Mouse (Mus musculus) kidney, postnatal 10 days (tissue): ENCODE measurements around the gene Lhb.
"Not testable (repeated sequence)": the region's sequence is repeated elsewhere in the genome, so short reads cannot be mapped to it uniquely, and the experiment has no call there.

Source experiments
- DNase-seq: peaks from one replicate; pipeline ENCODE4 v3.0.0; 2021; ENCODE audit warnings: mixed read lengths

Lhb gene

GRCm38 (mm10) chr7:45420615-45420919 lies at the start of gene Lhb:
TSS of gene Lhb (plus strand) at chr7:45420820.
- DNase-seq, result no peak

- DNase-seq, result no peak
Measured at GRCm38 (mm10) chr7:45372371-45372770, 48.2 kb upstream of the Lhb start.

- DNase-seq, result no peak
Measured at GRCm38 (mm10) chr7:45374620-45375019, 46.0 kb upstream of the Lhb start.

GRCm38 (mm10) chr7:45376057-45376456 lies 44.6 kb upstream of the Lhb start:
- no peak for DNase-seq

- DNase-seq, result no peak
Measured at GRCm38 (mm10) chr7:45386077-45386476, 34.5 kb upstream of the Lhb start.

GRCm38 (mm10) chr7:45395129-45395541 lies 25.5 kb upstream of the Lhb start:
- no peak for DNase-seq

GRCm38 (mm10) chr7:45395578-45396336 lies 24.9 kb upstream of the Lhb start, which contains the start of gene Snrnp70:
TSS of gene Snrnp70 (minus strand) at chr7:45395742.
- peak; percentile 100 for DNase-seq

- not testable (repeated sequence) for DNase-seq
Measured at GRCm38 (mm10) chr7:45396337-45396775, 24.3 kb upstream of the Lhb start.

- no peak for DNase-seq
Measured at GRCm38 (mm10) chr7:45396787-45397186, 23.8 kb upstream of the Lhb start.

- DNase-seq, result no peak
Measured at GRCm38 (mm10) chr7:45401521-45402085, 19.0 kb upstream of the Lhb start.

GRCm38 (mm10) chr7:45403532-45404261 lies 16.9 kb upstream of the Lhb start:
- peak; percentile 85 for DNase-seq

GRCm38 (mm10) chr7:45405091-45406075 lies 15.2 kb upstream of the Lhb start, which contains the start of gene Kcna7:
TSS of gene Kcna7 (plus strand) at chr7:45405653.
- peak; percentile 87 for DNase-seq

- DNase-seq, result peak; percentile 57
Measured at GRCm38 (mm10) chr7:45406157-45407156, 14.2 kb upstream of the Lhb start.

GRCm38 (mm10) chr7:45407836-45408235 lies 12.8 kb upstream of the Lhb start:
- no peak for DNase-seq

- DNase-seq, result no peak
Measured at GRCm38 (mm10) chr7:45408351-45408750, 12.3 kb upstream of the Lhb start.

- no peak for DNase-seq
Measured at GRCm38 (mm10) chr7:45408949-45409348, 11.7 kb upstream of the Lhb start.

- DNase-seq, result no peak
Measured at GRCm38 (mm10) chr7:45409497-45410163, 11.0 kb upstream of the Lhb start.

GRCm38 (mm10) chr7:45412421-45412820 lies 8.2 kb upstream of the Lhb start:
- no peak for DNase-seq

GRCm38 (mm10) chr7:45413113-45413863 lies 7.3 kb upstream of the Lhb start, which contains the start of gene Ntf5:
TSS of gene Ntf5 (plus strand) at chr7:45413695.
- DNase-seq, result peak; percentile 66
